Mouse (Mus musculus) liver, postnatal 0 days (tissue): ENCODE measurements at regions not wholly inside any gene's neighbourhood (a gene's known extent, or its start where the extent isn't known, plus 50 kb on each side); places are given as distances from the start of the nearest gene placed in this dataset.

Experiments used
- CTCF ChIP-seq: sonication (generic); IDR thresholded peaks from 2 replicates; pipeline ENCODE4 v1.5.1; 2016; ENCODE audit warnings: antibody characterized with exemption, low read depth
- EP300 ChIP-seq: IDR thresholded peaks from 2 replicates; pipeline ENCODE4 v1.6.1; 2016; ENCODE audit warnings: antibody characterized with exemption, low read depth, mild to moderate bottlenecking

DNA sequence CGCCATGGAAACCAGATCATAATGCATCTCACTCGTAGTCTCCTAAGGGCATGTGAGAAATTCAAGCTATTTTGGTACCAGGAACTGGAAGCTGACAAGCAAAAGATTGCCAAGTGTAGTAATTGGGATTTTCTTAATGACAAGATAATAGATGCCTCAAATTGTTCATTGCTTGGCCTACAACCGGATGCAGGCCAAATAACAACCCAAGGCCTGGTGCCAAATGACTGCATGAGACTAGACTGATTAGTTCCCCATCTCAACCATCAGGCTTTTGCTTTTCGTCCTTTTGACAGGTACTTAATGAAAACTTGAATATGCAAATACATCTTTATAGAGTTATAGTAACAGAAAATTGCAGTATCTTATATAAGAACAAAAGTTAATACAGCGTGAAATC is 780.4 kb upstream of the Frg1 start:
- TF ChIP-seq CTCF (no peak), EP300 (no peak)
